Mouse (Mus musculus) c-Kit-positive CD71-negative TER-119-negative erythroid progenitor cells, embryonic 14.5 days (primary cell): ENCODE measurements around the gene Snx30.

ENCODE experiments used
- DNase-seq: peaks from one replicate; pipeline ENCODE4 v3.0.0-alpha.2; 2013; ENCODE audit warnings: low read depth

Snx30 gene

DNA sequence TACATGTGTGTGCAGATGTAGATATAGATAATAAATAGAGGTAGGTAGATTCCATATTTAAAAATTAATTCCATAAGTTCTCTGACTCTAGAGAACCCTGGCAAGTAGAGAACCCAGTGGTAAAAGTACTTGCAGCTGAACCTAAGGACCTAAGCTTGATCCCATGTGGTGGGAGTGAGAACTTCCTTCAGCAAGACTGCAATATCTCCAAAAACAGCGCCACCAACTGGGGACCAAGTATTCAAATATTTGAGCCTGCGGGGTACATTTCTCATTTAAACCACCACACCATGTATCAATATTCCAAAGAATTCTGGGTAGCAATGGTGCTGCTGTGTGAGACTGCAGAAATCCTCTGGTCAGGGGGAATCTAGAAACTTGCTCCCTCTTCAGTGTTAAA, 11.5 kb upstream of the Snx30 start:
- no peak for DNase-seq

- no peak for DNase-seq
Observed at GRCm38 (mm10) chr4:59795788-59796455, 9.7 kb upstream of the Snx30 start.

DNA sequence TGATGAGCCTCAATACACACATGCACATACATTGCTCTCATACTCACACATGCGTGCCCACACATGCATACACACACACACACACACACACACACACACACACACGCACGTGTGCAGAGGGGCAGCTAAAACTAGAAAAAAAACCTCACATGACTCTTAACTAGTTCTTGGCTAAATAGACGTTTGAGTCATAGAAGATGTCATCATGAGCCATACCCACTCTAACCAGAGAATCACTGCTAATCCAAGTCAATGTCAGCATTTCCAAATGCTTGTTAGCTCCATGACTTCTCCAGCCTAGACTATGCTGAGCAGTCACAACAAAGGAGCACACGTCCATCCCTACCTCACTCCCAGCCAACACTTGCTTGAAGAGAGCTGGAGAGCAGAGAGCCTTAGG, 5.5 kb upstream of the Snx30 start:
- DNase-seq, result no peak

DNA sequence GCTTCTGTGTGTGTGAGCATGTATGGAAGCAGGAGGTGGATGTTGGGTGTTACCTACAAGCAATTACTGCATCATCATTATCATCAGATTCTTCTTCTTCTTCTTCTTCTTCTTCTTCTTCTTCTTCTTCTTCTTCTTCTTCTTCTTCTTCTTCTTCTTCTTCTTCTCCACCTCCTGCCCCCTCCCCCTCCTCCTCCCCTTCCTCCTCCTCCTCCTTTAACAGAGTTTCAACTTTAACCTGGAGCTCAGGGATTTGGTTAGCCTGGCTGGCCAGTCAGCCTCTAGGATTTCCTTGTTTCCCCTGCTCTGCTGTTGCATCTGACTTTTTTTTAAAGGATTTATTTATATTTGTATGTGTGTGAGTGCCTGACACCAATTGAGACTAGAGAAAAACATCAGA, 4.2 kb upstream of the Snx30 start, which contains the start of gene Inip:
Inip (minus strand) TSS at position 101 of the 400 bp plus-strand sequence.
- no peak for DNase-seq

GRCm38 (mm10) chr4:59802107-59802506, 3.5 kb upstream of the Snx30 start:
- no peak for DNase-seq

DNA sequence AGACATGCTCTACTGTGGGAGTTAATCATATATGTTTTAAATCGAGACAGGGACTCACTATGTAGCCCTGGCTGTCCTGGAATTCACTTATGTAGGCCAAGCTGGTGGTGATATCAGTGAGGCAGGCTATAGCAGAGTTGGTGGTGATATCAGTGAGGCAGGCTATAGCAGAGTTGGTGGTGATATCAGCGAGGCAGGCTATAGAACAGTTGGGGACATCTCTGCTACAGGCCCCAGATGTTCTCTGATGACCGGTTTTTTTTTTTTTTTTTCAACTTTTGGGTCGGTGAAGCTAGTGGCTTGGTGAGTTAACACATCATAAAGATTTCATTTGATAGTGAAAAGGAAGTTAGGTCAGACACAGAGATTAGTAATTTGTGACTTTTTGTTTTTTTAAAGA, 2.8 kb upstream of the Snx30 start:
- no peak for DNase-seq

- DNase-seq, result no peak
Observed at GRCm38 (mm10) chr4:59803358-59803757, 2.3 kb upstream of the Snx30 start.

DNA sequence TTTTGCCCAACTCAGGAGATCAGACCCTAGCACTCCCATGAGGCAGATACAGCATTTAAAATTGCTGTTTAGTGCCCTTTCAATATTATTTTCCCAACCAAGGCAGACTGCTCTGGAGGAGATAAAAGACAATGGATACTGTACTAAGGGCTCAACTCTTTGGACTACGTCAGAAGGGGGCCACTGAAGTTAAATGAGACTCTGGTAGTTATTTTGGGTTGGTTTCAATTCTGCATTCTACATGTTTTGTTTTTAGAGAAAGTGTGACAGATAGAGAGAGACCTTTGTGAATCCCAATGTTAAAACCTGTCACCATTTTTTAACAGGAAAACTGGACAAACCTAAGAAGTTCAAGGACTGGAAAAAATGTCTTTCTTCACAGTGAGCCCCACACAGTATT, 886 bp upstream of the Snx30 start:
- DNase-seq, result no peak

DNA sequence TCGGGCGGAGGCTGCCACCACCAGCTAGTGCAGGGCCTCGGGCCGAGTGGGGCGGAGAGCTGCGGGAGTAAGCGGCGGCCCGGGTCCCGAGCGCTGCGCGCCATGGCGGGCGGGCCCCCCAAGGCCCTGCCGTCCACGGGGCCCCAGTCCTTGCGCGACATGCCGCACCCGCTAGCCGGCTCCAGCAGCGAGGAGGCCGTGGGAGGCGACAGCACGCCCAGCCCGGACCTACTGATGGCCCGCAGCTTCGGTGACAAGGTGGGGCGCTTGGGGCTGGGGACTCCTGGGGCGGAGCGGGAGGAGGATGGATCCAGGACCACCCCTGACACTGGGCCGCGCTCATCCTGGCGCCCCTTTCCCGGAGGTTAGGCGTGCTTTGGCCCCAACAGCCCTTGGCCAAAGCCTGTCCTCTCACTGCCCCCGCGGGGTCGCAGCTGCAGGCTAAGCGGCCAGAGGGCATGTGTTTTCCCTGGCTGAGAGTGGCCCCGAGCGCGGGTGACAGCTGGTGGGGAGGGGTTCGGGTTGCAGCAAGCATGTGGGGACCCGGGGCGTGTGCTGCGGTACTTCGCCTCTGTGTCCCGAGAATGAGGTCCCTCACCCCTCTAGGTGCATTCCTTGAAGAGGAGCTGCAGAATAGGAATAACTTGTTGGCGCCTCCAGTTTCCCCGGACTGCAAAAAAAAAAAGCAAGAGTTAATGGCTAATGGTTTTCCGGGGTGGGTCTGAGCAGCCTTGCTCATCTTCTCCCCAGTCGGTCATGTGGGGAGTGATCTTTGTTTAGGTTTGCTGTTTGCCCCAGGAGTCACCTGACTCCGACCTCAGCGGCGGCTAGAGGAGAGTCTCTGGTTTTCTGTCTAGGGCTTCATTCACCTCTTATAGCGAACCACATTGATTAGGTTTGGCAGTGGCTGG, 583 bp downstream of the Snx30 start:
- DNase-seq, result no peak

- DNase-seq, result no peak
Observed at GRCm38 (mm10) chr4:59806879-59807195, 1.2 kb downstream of the Snx30 start.

- DNase-seq, result no peak
Observed at GRCm38 (mm10) chr4:59807521-59807920, 1.9 kb downstream of the Snx30 start.

GRCm38 (mm10) chr4:59808396-59808795, 2.8 kb downstream of the Snx30 start:
- DNase-seq, result no peak

DNA sequence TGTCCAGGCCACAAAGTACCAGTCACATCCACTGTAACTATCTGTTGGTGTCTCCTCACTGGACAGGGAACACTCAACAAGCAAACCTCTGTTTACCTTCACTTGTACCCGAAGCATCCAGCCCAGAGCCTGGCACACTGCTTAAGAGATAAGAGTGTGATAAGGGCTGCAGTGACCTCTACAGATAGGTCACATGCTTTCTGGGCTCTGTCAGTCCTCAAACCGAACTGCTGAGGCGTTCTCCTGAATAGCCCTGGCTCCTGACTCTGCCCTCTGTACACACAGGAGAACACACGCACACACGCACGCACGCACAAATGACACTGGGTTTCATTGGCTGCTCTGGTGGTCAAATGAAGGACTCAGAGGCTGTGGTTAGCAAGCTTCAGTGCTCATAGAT, 8.5 kb downstream of the Snx30 start:
- DNase-seq, result no peak

- DNase-seq, result no peak
Observed at GRCm38 (mm10) chr4:59815121-59815810, 9.6 kb downstream of the Snx30 start.

- no peak for DNase-seq
Observed at GRCm38 (mm10) chr4:59816016-59816415, 10.4 kb downstream of the Snx30 start.

GRCm38 (mm10) chr4:59816477-59816876, 10.8 kb downstream of the Snx30 start:
- DNase-seq, result no peak

GRCm38 (mm10) chr4:59817790-59818189, 12.2 kb downstream of the Snx30 start:
- DNase-seq, result no peak

- no peak for DNase-seq
Observed at GRCm38 (mm10) chr4:59818498-59818897, 12.9 kb downstream of the Snx30 start.

DNA sequence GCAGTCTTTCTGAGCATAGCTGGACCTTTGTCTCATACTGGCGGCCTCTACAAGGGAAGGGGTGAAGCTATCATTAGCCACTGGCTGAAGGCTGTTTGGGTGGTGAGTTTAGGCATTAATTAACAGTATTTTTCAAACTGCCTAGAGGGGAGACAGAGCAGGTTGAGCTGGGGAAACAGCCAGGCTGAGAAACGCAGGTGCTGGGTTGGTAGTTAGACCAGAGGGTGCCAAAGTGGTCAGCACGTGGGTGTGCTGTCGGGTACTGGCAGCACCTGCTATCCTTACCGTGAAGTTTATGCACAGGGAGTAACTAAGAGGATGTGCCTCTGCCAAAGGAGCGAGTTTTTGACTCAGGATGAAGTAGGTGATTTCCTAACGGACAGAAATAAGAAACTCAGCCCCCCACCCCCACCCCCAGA, 13.4 kb downstream of the Snx30 start:
- no peak for DNase-seq

DNA sequence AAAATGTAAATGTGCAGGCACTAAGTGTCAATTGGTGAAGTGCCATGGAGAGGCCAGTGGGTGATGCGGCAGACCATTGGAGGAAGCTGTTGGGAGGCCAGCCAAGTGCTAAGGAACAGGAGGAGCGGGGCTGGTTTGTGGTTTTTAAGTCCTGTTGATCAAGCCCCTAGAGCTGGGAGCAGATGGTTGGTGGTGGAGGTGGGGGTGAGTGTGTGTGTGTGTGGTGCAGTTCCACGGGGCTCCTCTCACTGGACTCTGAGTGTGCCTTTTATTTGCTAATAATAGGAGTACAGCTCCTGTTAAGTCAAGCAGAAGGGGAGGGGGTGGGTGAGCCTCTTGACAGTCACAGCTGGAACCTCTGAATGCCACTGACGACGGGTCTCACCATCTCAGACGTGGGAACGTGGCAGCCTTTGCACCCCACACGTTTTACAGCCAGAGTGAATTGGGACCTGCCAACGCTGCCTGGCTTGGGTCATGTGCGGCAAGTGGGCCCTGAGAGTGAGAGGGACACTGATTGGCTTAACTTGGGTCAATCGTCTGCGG, 13.9 kb downstream of the Snx30 start:
- DNase-seq, result no peak

GRCm38 (mm10) chr4:59821516-59821915, 15.9 kb downstream of the Snx30 start:
- no peak for DNase-seq

DNA sequence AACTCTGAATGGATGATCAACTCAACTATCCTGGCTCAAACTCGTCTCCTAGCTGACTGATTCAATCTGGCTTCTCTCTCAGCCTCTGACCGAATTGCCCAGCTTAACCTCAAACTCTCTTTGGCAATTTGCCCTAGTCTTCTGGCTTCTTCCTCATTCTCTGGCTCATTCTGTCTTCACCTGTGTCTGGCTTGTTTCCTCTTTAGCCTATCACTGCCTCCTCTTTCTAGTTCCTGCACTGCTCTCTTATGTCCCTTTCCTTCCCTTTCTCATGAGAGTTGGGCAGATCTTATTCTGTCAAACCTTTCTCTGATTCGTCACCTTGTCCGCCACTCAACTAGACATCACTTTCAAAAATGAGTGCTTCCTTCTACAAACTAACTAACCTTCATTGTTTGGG, 16.5 kb downstream of the Snx30 start:
- DNase-seq, result no peak

GRCm38 (mm10) chr4:59823470-59823869, 17.8 kb downstream of the Snx30 start:
- DNase-seq, result no peak
